Mouse (Mus musculus): ENCODE results near the gene Dnah6. TPM values are rescaled to one million over a fixed set of nuclear protein-coding genes. Genes with fewer than 3 reads are reported as not detected.

The Dnah6 gene
- polyA plus RNA-seq, 1 experiment: not detected

DNA sequence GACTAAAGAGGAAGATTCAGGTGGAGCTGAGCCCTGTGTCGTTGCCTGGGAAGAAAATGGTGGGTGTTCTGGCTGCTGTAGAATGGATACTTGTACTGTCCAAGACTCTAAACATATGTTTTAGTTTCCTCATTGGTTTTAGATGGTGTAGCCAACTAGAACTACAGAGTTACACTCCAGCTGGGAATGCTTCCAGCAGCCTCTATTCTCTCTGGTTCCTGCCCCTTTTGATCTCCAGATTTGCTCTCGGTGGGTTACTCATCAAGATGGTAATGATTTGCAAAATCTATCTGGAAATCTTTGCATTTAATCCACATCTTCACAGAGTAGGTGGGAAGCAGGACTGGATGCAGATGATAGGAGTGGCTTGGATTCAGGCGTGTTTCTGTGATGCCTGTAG is 80.6 kb downstream of the Dnah6 start:
- WGBS: 51% methylated on average over 3 of the region's 3 CpGs
- no peak overlapping the region for H3K4me3 ChIP-seq (ENCODE audit: insufficient read depth, low read depth, low read length)
- TF ChIP-seq CTCF (IDR thresholded peaks at IDR 0.05; ENCODE audit: insufficient read depth, low read depth, low read length): no peak
- TF ChIP-seq POLR2A (IDR thresholded peaks at IDR 0.05; ENCODE audit: insufficient read depth, low read depth, low read length): no peak
- no peak overlapping the region for H3K27ac ChIP-seq (ENCODE audit: insufficient read depth, low read depth, low read length)
- H3K4me1 ChIP-seq (ENCODE audit: control insufficient read depth, insufficient read depth, low read length): no peaks in the 10 kb centered on the region

DNA sequence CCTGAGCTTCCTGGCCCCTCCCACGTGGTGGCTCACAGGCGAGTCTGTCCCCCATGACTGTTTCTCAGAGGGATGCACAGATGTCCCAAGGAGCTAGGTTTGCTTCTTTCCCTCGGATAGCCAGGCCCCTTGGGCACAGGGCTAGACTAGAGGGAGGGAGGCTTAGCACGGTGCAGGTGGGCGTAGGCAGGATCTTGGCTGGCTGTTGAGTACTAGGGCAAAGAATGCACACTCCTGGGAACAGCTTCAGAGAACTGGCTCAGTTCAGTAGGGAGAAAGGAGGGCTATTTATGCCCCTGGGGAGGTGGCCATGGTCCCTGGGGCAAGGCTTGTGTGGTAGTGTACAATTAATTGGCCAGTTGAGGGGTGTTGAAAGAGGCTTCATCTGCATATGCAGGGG is 88.7 kb downstream of the Dnah6 start:
- Histone ChIP-seq H3K4me3 (ENCODE audit: insufficient read depth, low read depth, low read length) (no peak overlapping the region), H3K27ac (ENCODE audit: insufficient read depth, low read depth, low read length) (no peak overlapping the region), H3K4me1 (ENCODE audit: control insufficient read depth, insufficient read depth, low read length) (no peaks in the 10 kb centered on the region)
- no peak for TF ChIP-seq POLR2A (IDR thresholded peaks at IDR 0.05; ENCODE audit: insufficient read depth, low read depth, low read length)
- TF ChIP-seq CTCF (IDR thresholded peaks at IDR 0.05; ENCODE audit: insufficient read depth, low read depth, low read length): no peak
- 47% methylated on average over 5 of the region's 5 CpGs for WGBS

DNA sequence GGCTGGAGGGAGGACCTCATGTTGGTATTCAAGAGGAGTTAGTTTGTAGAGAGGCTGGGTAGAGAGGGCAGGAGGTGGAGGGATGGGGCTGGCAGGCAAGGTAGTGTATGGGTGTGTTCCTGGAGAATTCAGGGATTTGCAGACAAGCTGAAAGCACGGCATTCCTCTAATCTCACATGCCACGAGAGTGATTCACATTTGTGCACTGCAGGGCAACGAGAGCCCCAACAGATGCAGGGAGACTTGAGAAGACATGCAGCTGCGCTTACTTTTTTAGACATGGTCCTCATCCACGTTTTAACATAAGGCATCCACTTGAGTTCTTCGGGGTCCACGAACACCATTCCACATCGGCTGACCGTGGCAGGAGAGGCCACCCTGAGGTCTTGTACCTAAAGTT is 93.9 kb downstream of the Dnah6 start:
- H3K4me1 ChIP-seq (ENCODE audit: control insufficient read depth, insufficient read depth, low read length): no peaks in the 10 kb centered on the region
- no peak for TF ChIP-seq CTCF (IDR thresholded peaks at IDR 0.05; ENCODE audit: insufficient read depth, low read depth, low read length)
- no peak for TF ChIP-seq POLR2A (IDR thresholded peaks at IDR 0.05; ENCODE audit: insufficient read depth, low read depth, low read length)
- WGBS: 82% methylated on average over 9 of the region's 9 CpGs

DNA sequence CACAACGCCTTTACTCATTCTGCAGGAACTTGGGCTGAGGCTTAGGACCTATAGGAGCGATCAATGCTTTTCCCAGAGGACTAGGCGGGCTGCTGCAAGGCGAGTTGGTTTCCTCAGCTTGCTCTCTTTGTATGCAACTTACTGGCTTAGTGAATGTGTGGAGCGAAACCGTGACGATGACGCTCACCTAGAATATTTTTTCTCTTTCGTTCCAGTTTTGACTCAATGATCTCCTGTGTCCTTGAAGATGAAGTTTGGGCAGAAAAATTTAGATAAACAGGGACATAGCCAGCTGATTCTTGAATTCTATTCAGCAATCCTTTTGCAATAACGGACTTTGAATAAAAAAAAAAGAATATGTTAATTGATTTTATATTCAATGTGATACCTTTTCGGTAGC is 101.1 kb downstream of the Dnah6 start:
- H3K4me1 ChIP-seq (ENCODE audit: control insufficient read depth, insufficient read depth, low read length): no peaks in the 10 kb centered on the region
- 87% methylated on average over 11 of the region's 11 CpGs for WGBS
- H3K27ac ChIP-seq (ENCODE audit: insufficient read depth, low read depth, low read length): no peak overlapping the region
- TF ChIP-seq POLR2A (IDR thresholded peaks at IDR 0.05; ENCODE audit: insufficient read depth, low read depth, low read length) (no peak), CTCF (IDR thresholded peaks at IDR 0.05; ENCODE audit: insufficient read depth, low read depth, low read length) (no peak)
- H3K4me3 ChIP-seq (ENCODE audit: insufficient read depth, low read depth, low read length): no peak overlapping the region

More for the DNA sequence above, 93.9 kb downstream of the Dnah6 start:
- H3K27ac ChIP-seq (ENCODE audit: insufficient read depth, low read depth, low read length): no peak overlapping the region
- no peak overlapping the region for H3K4me3 ChIP-seq (ENCODE audit: insufficient read depth, low read depth, low read length)

DNA sequence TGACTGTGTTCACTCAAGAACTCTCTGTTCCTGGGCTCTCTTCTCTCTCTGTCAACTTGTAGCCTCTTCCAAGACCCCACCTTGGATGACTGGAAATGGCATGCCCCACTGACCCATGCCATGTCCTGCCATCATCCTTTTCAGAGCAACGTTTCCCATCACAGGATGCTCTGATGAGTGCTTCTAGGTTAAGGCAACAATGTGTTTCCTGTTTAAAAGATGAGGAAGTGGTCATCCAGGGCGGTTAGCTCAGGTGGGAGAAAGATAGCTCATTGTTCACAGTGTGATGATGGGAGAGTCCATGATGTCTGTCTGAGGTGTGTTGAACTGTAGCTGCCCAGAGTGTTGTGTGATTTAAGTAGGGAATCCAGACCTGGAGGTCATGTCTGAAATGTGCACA is 107.6 kb downstream of the Dnah6 start:
- 80% methylated on average over 2 of the region's 2 CpGs for whole genome bisulfite sequencing
- TF ChIP-seq CTCF (IDR thresholded peaks at IDR 0.05; ENCODE audit: insufficient read depth, low read depth, low read length) (no peak), POLR2A (IDR thresholded peaks at IDR 0.05; ENCODE audit: insufficient read depth, low read depth, low read length) (no peak)
- no peaks in the 10 kb centered on the region for H3K4me1 ChIP-seq (ENCODE audit: control insufficient read depth, insufficient read depth, low read length)
- no peak overlapping the region for H3K4me3 ChIP-seq (ENCODE audit: insufficient read depth, low read depth, low read length)
- H3K27ac ChIP-seq (ENCODE audit: insufficient read depth, low read depth, low read length): no peak overlapping the region

DNA sequence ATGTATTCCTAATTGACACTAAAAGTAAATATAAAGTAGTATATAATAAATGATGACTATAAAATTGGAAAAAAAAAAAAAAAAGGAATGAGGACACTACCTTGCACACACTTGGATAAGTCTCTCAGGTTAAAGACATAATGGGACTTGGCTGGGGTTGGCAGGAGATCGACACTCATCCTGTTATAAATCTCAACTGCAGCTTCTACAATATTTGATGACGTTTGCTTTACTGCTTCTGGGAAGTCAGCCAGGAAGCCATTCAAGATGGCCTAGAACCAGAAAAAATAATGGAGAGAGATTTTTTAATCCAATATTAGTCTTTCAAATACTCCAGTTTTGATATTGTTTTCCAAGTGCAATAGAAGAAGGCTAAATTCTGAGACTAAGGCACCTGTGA is 108.1 kb downstream of the Dnah6 start:
- no peak for TF ChIP-seq POLR2A (IDR thresholded peaks at IDR 0.05; ENCODE audit: insufficient read depth, low read depth, low read length)
- TF ChIP-seq CTCF (IDR thresholded peaks at IDR 0.05; ENCODE audit: insufficient read depth, low read depth, low read length): no peak
- no peaks in the 10 kb centered on the region for H3K4me1 ChIP-seq (ENCODE audit: control insufficient read depth, insufficient read depth, low read length)
- H3K27ac ChIP-seq (ENCODE audit: insufficient read depth, low read depth, low read length): no peak overlapping the region
- H3K4me3 ChIP-seq (ENCODE audit: insufficient read depth, low read depth, low read length): no peak overlapping the region
- WGBS: 39% methylated on average over 2 of the region's 2 CpGs

DNA sequence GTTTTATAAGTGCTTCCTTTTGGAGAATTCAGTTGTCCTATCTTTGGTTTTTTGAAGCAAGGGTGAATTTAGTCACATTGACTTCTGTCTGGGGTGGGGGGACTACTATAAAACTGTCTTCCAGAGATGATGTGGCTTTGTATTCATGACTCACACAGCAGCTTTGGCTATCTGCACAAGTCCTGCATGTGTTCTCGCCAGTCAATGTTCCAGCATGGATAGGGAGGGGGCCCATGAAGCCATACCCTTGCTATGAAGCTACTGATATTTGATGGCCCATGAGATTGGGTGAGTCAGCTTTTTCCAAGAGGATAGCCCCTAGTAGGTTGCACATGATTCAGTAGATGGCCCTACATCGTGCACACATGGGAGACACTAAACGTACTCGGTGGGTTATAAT is 128.3 kb downstream of the Dnah6 start:
- no peak overlapping the region for H3K4me3 ChIP-seq (ENCODE audit: insufficient read depth, low read depth, low read length)
- H3K4me1 ChIP-seq (ENCODE audit: control insufficient read depth, insufficient read depth, low read length): no peaks in the 10 kb centered on the region
- WGBS: 94% methylated on average over 4 of the region's 4 CpGs
- no peak for TF ChIP-seq CTCF (IDR thresholded peaks at IDR 0.05; ENCODE audit: insufficient read depth, low read depth, low read length)
- no peak overlapping the region for H3K27ac ChIP-seq (ENCODE audit: insufficient read depth, low read depth, low read length)

DNA sequence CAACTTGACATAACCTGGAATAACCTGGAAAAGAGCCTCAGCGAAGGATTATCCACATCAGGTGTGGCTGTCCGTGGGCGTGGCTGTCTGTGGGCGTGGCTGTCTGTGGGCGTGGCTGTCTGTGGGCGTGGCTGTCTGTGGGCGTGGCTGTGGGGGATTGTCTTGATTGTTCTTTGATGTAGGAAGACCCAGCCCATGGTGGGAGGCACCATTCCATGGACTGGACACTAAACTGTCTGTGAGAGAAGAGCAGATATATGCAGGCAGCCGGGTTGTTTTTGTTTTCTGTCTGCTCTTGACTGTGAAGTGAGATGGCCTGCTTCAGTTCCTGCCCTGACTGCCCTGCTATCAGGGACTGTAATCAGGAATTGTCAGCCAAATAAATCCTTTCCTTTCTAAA is 130.6 kb downstream of the Dnah6 start:
- Histone ChIP-seq H3K4me3 (ENCODE audit: insufficient read depth, low read depth, low read length) (no peak overlapping the region), H3K27ac (ENCODE audit: insufficient read depth, low read depth, low read length) (no peak overlapping the region), H3K4me1 (ENCODE audit: control insufficient read depth, insufficient read depth, low read length) (no peaks in the 10 kb centered on the region)
- 74% methylated on average over 8 of the region's 8 CpGs for WGBS
- no peak for TF ChIP-seq CTCF (IDR thresholded peaks at IDR 0.05; ENCODE audit: insufficient read depth, low read depth, low read length)
- no peak for TF ChIP-seq POLR2A (IDR thresholded peaks at IDR 0.05; ENCODE audit: insufficient read depth, low read depth, low read length)

DNA sequence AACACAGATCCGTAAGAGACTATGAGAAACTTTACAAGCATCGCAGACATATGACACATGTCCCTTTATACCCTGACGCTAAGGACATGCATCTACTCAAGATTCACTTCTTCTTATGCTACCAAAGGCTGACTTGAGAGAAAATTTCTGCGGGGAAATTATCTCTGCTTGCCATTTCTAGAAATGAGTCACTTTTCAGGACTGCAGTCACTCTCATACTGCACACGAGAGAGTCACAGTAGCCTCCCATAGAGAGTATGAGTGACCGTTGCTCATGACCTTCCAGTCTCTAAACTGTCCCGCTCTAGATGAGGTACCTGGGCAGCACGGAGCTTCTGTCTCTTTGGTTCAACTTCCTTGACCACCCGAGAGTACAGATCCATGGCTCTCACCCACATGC is 138.9 kb downstream of the Dnah6 start:
- Histone ChIP-seq H3K4me1 (ENCODE audit: control insufficient read depth, insufficient read depth, low read length) (no peaks in the 10 kb centered on the region), H3K27ac (ENCODE audit: insufficient read depth, low read depth, low read length) (no peak overlapping the region), H3K4me3 (ENCODE audit: insufficient read depth, low read depth, low read length) (no peak overlapping the region)
- 94% methylated on average over 9 of the region's 9 CpGs for WGBS
- TF ChIP-seq POLR2A (IDR thresholded peaks at IDR 0.05; ENCODE audit: insufficient read depth, low read depth, low read length) (no peak), CTCF (IDR thresholded peaks at IDR 0.05; ENCODE audit: insufficient read depth, low read depth, low read length) (no peak)

DNA sequence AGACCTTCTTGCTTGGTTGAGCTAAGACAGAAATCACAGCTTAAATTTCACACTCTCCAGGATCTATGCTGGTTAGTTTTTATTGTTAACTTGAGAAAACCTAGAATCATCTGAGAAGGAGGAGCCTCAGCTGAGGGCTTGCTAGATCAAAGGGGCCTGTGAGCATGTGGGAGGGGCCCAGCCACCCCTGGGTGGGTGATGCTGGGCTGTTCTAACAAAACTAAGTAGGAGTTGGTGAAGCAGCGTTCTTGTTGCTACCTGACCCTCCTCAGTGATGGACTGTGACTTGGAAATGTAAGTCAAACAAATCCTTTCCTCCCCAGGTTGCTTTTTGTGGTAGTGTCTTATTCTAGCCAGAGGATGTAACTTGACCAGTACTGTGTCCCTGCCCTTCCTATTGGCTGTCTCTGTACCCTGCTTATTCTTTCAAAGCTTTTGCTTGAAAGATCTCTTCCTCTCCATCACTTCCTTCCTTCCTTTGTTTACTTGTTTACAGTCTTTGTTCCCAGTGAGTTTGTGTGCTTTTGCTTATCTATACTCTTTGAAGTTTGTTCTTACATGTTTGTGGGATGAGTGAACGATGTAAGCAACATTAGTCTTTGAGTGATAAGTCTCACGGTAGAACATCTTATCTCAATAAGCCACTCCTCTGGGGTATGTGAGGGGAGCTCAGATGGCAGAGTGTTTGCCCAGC is 149.2 kb downstream of the Dnah6 start:
- H3K4me3 ChIP-seq (ENCODE audit: insufficient read depth, low read depth, low read length): no peak overlapping the region
- no peak for TF ChIP-seq CTCF (IDR thresholded peaks at IDR 0.05; ENCODE audit: insufficient read depth, low read depth, low read length)
- TF ChIP-seq POLR2A (IDR thresholded peaks at IDR 0.05; ENCODE audit: insufficient read depth, low read depth, low read length): no peak
- 81% methylated on average over 3 of the region's 3 CpGs for WGBS
- no peaks in the 10 kb centered on the region for H3K4me1 ChIP-seq (ENCODE audit: control insufficient read depth, insufficient read depth, low read length)
- H3K27ac ChIP-seq (ENCODE audit: insufficient read depth, low read depth, low read length): no peak overlapping the region

All from olfactory bulb, adult 2 months (tissue).